Mouse (Mus musculus) limb, embryonic 11.5 days (tissue): Measurements from ENCODE around the gene Sec11a. TPM values are rescaled to one million over a fixed set of nuclear protein-coding genes. Genes with fewer than 3 reads are reported as not detected.
A peak's percentile ranks its signal among the peaks of the same experiment; 100 is the strongest.

ENCODE experiments used
- ATAC-seq: fragments of 200-750 bp; cut with Nextera tagmentation; 2 replicates; pipeline ENCODE4 v1.8.0; 2017; ENCODE audit warnings: low read depth; ENCODE audit not compliant: insufficient number of reproducible peaks, low FRiP score, low TSS enrichment
- DNase-seq: peaks from one replicate; pipeline ENCODE4 v3.0.0-alpha.2; 2015; ENCODE audit warnings: low spot score
- H3K27ac ChIP-seq: fragments of 300-500 bp; sonication (generic); replicated peaks from 2 replicates; pipeline ENCODE4 v1.5.1; 2014; ENCODE audit warnings: low read depth, mild to moderate bottlenecking, low read length
- H3K27me3 ChIP-seq: fragments of 300-500 bp; sonication (generic); 2 replicates; pipeline ENCODE4 v1.6.1; 2014; ENCODE audit warnings: mild to moderate bottlenecking, low read length, mixed read lengths; ENCODE audit not compliant: control insufficient read depth, insufficient read depth
- H3K36me3 ChIP-seq: fragments of 300-500 bp; sonication (generic); 2 replicates; pipeline ENCODE4 v1.6.1; 2014; ENCODE audit warnings: mild to moderate bottlenecking, low read length, moderate library complexity, mixed read lengths; ENCODE audit not compliant: control insufficient read depth, insufficient read depth
- H3K4me1 ChIP-seq: fragments of 300-500 bp; sonication (generic); 2 replicates; pipeline ENCODE4 v1.6.1; 2014; ENCODE audit warnings: low read length, mixed read lengths; ENCODE audit not compliant: control insufficient read depth, insufficient read depth
- H3K4me2 ChIP-seq: fragments of 300-500 bp; sonication (generic); 2 replicates; pipeline ENCODE4 v1.6.1; 2014; ENCODE audit warnings: low read depth, mild to moderate bottlenecking, moderate library complexity; ENCODE audit not compliant: severe bottlenecking
- H3K4me3 ChIP-seq: fragments of 300-500 bp; sonication (generic); 2 replicates; pipeline ENCODE4 v1.5.1; 2014; ENCODE audit warnings: low read depth, low read length
- H3K9ac ChIP-seq: fragments of 300-500 bp; sonication (generic); 2 replicates; pipeline ENCODE4 v1.6.1; 2014; ENCODE audit warnings: mild to moderate bottlenecking, low read length
- H3K9me3 ChIP-seq: fragments of 300-500 bp; sonication (generic); 2 replicates; pipeline ENCODE4 v1.6.1; 2016; ENCODE audit warnings: low read length; ENCODE audit not compliant: control insufficient read depth
- WGBS: fragments of 180-500 bp; shearing (Covaris S2); extraction: QIAGEN DNeasy Blood & Tissue Kit; methylation state at CpG from one replicate; pipeline ENCODE4 v1.1.7; 2014; 5-methylcytosine and 5-hydroxymethylcytosine counted together
- polyA plus RNA-seq: library from polyadenylated mRNA; unstranded; fragments of >200 nt; fragmentation: Nextera tagmentation; extraction: Ambion mirVana; gene quantifications from 2 replicates; pipeline ENCODE4 v1.2.1, GENCODE M21; 2014

Gene Sec11a
- polyA plus RNA-seq, 1 experiment from 2014 or later: 191 TPM

DNA sequence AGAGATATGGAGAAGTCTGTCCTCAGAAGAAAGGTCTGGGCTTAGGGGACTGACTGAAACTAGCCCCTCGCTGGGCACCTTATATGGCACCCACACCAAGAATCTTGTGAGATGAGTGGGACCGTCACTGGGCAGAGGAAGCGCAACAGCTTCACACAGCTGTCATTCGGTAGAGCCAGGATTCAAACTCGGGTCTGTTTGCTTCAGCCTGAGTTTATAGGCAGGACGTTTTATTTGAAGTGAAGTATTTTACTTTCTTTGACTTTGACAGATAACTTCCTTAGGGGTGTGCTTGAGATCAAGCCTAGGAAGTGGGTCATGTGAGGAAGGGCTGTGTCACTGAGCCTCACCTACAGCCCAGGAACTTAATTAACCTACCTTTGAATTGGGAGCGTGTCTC, 82.1 kb downstream of the Sec11a start:
- no peak overlapping the region for H3K4me3 ChIP-seq
- H3K4me1 ChIP-seq: peaks cover 3% of the 10 kb centered on the region; the same call in 1 of the 2 replicates
- H3K9me3 ChIP-seq: no peaks in the 10 kb centered on the region
- no peaks in the 10 kb centered on the region for H3K27me3 ChIP-seq
- H3K9ac ChIP-seq: no peak overlapping the region
- no peak overlapping the region for H3K4me2 ChIP-seq
- peaks cover 36% of the 10 kb centered on the region for H3K36me3 ChIP-seq
- DNase-seq (no peak), ATAC-seq (no peak)
- WGBS: 93% methylated on average over 7 of the region's 7 CpGs
- no peak overlapping the region for H3K27ac ChIP-seq

GRCm38 (mm10) chr7:80864831-80865230, 82.7 kb downstream of the Sec11a start:
- 85% methylated on average over 8 of the region's 8 CpGs for WGBS
- Histone ChIP-seq H3K9me3 (no peaks in the 10 kb centered on the region), H3K27me3 (no peaks in the 10 kb centered on the region), H3K4me1 (peaks cover 3% of the 10 kb centered on the region; the same call in 1 of the 2 replicates), H3K36me3 (peaks cover 34% of the 10 kb centered on the region), H3K4me3 (no peak overlapping the region), H3K27ac (no peak overlapping the region), H3K9ac (no peak overlapping the region), H3K4me2 (no peak overlapping the region)
- ATAC-seq: no peak
- no peak for DNase-seq

DNA sequence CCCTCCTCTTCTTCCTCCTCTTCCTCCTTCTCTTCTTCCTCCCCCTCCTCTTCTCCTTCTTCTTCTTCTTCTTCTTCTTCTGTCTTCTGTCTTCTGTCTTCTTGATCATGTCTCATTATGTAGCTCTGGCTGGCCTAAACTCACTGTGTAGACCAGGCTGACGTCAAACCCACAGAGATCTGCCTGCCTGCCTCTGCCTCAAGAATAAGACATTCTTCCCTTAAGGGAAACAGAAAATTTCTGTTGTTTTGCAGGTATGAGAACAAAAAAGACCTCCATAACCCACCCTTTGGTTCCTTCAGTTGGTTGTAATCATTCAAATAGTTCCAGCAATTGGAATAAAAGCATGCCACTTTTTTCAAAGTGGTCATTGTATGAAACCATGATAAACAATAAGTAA, 83.4 kb downstream of the Sec11a start:
- Histone ChIP-seq H3K4me2 (no peak overlapping the region), H3K27ac (no peak overlapping the region), H3K27me3 (no peaks in the 10 kb centered on the region), H3K9me3 (no peaks in the 10 kb centered on the region), H3K4me1 (peaks cover 3% of the 10 kb centered on the region; the same call in 1 of the 2 replicates), H3K36me3 (peaks cover 30% of the 10 kb centered on the region), H3K4me3 (no peak overlapping the region), H3K9ac (no peak overlapping the region)
- WGBS: 79% methylated on average over 1 of the region's 1 CpGs
- DNase-seq (no peak), ATAC-seq (no peak)

DNA sequence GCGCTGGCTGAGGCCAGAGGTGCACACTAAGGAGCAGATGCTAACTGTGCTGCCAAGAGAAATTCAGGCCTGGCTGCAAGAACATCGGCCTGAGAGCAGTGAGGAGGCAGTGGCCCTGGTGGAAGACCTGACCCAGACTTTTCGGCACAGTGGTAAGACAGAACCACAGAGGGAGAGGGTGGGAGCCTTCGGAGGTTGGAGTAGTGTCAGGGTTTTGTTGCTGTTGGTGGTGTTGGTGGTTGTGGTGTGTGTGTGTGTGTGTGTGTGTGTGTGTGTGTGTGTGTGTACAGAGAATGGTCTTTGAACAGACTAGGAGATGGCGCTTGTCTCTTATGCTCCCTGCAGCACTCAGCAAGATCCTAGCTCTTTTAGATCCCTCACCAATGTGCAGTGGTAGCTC, 84.1 kb downstream of the Sec11a start:
- WGBS: 92% methylated on average over 5 of the region's 5 CpGs
- DNase-seq: no peak
- no peaks in the 10 kb centered on the region for H3K9me3 ChIP-seq
- H3K4me2 ChIP-seq: no peak overlapping the region
- no peak for ATAC-seq
- H3K36me3 ChIP-seq: peaks cover 25% of the 10 kb centered on the region
- peaks cover 3% of the 10 kb centered on the region; the same call in 1 of the 2 replicates for H3K4me1 ChIP-seq
- H3K27ac ChIP-seq: no peak overlapping the region
- no peak overlapping the region for H3K9ac ChIP-seq
- H3K27me3 ChIP-seq: no peaks in the 10 kb centered on the region
- H3K4me3 ChIP-seq: no peak overlapping the region

DNA sequence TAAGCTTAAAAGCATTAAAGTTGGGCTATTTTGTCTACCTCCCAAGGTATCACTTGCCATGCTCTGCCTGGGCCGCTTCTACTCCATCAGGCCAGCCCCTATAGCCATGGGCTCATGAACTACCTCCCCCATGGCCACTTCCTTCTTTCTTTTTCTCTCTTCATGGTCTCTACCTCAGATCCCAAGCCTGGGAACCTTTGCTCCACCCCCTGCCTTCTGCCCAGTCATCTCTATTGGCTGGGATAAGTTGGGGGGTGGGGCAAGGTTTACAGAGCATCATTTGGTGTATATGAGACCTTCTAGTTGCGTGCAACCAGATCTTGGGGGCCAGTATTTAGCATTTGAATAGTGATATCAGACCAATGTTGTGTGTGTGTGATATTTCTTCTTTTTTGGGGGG, 85.1 kb downstream of the Sec11a start:
- Histone ChIP-seq H3K4me3 (no peak overlapping the region), H3K9ac (no peak overlapping the region), H3K36me3 (peaks cover 18% of the 10 kb centered on the region), H3K27me3 (no peaks in the 10 kb centered on the region), H3K4me1 (peaks cover 3% of the 10 kb centered on the region; the same call in 1 of the 2 replicates), H3K27ac (no peak overlapping the region), H3K9me3 (no peaks in the 10 kb centered on the region), H3K4me2 (no peak overlapping the region)
- DNase-seq: no peak
- 89% methylated on average over 2 of the region's 2 CpGs for WGBS
- no peak for ATAC-seq

DNA sequence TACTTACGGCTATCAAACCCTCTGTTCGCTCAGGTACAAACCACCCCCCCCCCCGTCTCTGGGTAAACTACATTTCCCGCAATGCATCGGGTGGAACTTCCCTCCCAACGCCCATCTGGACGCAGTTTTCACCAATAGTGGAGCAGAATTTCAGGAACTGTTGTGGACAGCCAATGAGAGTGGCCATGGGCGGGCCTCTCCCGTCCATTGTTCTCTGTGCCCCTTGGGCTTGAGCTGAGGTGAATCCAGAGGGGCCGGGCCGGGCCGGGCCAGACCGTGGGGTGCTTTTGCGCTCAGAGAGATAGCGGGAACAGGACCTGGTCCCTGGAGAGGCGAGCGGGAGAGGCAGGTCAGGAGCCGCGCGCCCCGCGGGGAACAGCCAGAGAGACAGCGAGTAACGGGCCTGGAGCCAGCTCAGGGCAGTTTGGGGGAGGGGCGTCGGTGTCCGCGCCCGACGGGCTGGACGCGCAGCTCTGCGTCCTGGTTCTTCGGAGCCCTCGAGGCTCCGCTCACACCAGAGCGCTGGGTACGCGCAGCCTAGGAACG, 86.8 kb downstream of the Sec11a start, which contains the start of gene Zscan2:
Gene Zscan2 (plus strand): TSS at position 192 of the 546 bp plus-strand sequence.
- H3K36me3 ChIP-seq: peaks cover 13% of the 10 kb centered on the region
- under 1% methylated on average over 40 of the region's 40 CpGs for WGBS
- H3K4me1 ChIP-seq: peaks cover 3% of the 10 kb centered on the region; the same call in 1 of the 2 replicates
- peak; percentile 97 for ATAC-seq
- peak within 1 kb of the TSS; percentile 99 for H3K9ac ChIP-seq
- peak within 1 kb of the TSS; percentile 80 for H3K4me2 ChIP-seq
- H3K27me3 ChIP-seq: no peaks in the 10 kb centered on the region
- H3K27ac ChIP-seq: peak within 1 kb of the TSS; percentile 83
- H3K9me3 ChIP-seq: no peaks in the 10 kb centered on the region
- peak; percentile 94 for DNase-seq
- peak within 1 kb of the TSS; percentile 90 for H3K4me3 ChIP-seq

GRCm38 (mm10) chr7:80860227-80860626, 87.4 kb downstream of the Sec11a start:
- WGBS: 2% methylated on average over 13 of the region's 13 CpGs
- no peak overlapping the region for H3K27ac ChIP-seq
- peak; percentile 63; the same call in 1 of the 2 replicates for ATAC-seq

DNA sequence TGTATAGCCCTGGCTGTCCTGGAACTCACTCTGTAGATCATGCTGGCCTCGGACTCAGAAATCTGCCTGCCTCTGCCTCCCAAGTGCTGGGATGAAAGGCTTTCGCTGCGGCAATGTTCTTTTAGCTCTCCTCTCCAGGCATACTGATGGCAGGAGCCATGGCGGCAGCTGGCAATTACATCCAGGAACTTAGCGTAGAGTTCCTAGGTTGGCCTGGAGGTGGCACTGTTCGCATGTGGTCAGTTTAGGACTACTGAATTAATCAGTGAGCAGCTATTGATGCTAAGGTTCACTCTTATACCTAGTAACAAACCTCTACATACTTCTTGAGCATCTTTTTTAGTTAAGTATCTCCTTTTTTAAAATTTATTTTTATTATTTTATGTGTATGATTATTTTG, 90.4 kb downstream of the Sec11a start:
- ATAC-seq (no peak), DNase-seq (peak; percentile 84)
- H3K4me3 ChIP-seq: no peak overlapping the region
- H3K27ac ChIP-seq: no peak overlapping the region
- no peaks in the 10 kb centered on the region for H3K36me3 ChIP-seq
- no peak overlapping the region for H3K4me2 ChIP-seq
- WGBS: 29% methylated on average over 6 of the region's 6 CpGs
- no peak overlapping the region for H3K9ac ChIP-seq
- H3K27me3 ChIP-seq: no peaks in the 10 kb centered on the region
- peaks cover 3% of the 10 kb centered on the region; the same call in 1 of the 2 replicates for H3K4me1 ChIP-seq
- no peaks in the 10 kb centered on the region for H3K9me3 ChIP-seq

More at GRCm38 (mm10) chr7:80860227-80860626, 87.4 kb downstream of the Sec11a start:
- Histone ChIP-seq H3K36me3 (peaks cover 8% of the 10 kb centered on the region), H3K4me3 (peak overlapping the region; percentile 90), H3K9ac (peak overlapping the region; percentile 99), H3K4me2 (peak overlapping the region; percentile 80), H3K27me3 (no peaks in the 10 kb centered on the region), H3K9me3 (no peaks in the 10 kb centered on the region), H3K4me1 (peaks cover 3% of the 10 kb centered on the region; the same call in 1 of the 2 replicates)
- DNase-seq: peak; percentile 80

DNA sequence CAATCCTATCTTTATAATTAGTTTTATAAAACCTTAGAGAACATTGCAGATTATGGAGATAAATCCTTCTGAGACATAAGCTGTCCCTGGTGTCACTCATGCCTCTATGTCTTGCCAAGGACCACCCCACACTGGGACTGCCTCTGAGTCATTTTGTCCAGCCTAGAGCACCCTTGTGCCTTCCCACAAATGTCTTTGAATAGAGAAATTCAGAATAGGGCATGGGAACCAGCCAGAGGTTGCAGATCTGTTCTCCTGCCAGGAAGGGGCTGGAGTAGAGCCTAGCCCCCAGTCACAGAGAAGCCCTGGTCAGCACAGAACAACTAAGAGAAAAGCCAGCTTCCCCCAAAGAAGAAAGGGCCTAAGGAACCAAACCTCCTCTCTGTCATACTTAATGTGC, 92.3 kb downstream of the Sec11a start:
- H3K4me1 ChIP-seq: no peaks in the 10 kb centered on the region
- H3K9ac ChIP-seq: no peak overlapping the region
- no peak overlapping the region for H3K4me2 ChIP-seq
- H3K9me3 ChIP-seq: no peaks in the 10 kb centered on the region
- no peak overlapping the region for H3K4me3 ChIP-seq
- no peak for ATAC-seq
- H3K27me3 ChIP-seq: no peaks in the 10 kb centered on the region
- no peak for DNase-seq
- no peaks in the 10 kb centered on the region for H3K36me3 ChIP-seq
- no peak overlapping the region for H3K27ac ChIP-seq
